Mouse (Mus musculus) myocyte (in vitro differentiated cells): ENCODE results near the gene Prim2. TPM values are rescaled to one million over a fixed set of nuclear protein-coding genes. Genes with fewer than 3 reads are reported as not detected.
A peak's percentile ranks its signal among the peaks of the same experiment; 100 is the strongest.

Experiments
- H3K27me3 ChIP-seq: one replicate; pipeline ENCODE4 v1.6.1; 2011; ENCODE audit not compliant: control insufficient read depth, insufficient read depth, insufficient read length
- H3K36me3 ChIP-seq: one replicate; pipeline ENCODE4 v1.6.1; 2011; ENCODE audit not compliant: control insufficient read depth, insufficient read depth
- H3K4me2 ChIP-seq: one replicate; pipeline ENCODE4 v1.6.1; 2011; ENCODE audit warnings: low read depth, control low read depth
- H3K4me3 ChIP-seq: one replicate; pipeline ENCODE4 v1.5.1; 2011; ENCODE audit warnings: mild to moderate bottlenecking, control low read depth, moderate library complexity
- H3K79me2 ChIP-seq: one replicate; pipeline ENCODE4 v1.6.1; 2011; ENCODE audit not compliant: control insufficient read depth, insufficient read depth
- H3ac ChIP-seq: one replicate; pipeline ENCODE4 v1.6.1; 2011; ENCODE audit not compliant: control insufficient read depth, insufficient read length
- CEBPB ChIP-seq: IDR thresholded peaks from 2 replicates; pipeline ENCODE4 v1.6.1; 2011; ENCODE audit warnings: mild to moderate bottlenecking, moderate library complexity; ENCODE audit not compliant: poor library complexity, insufficient read depth, severe bottlenecking
- E2F4 ChIP-seq: IDR thresholded peaks from one replicate; pipeline ENCODE4 v1.6.1; 2011; ENCODE audit warnings: mild to moderate bottlenecking, control low read depth, moderate library complexity; ENCODE audit not compliant: insufficient read depth
- MAX ChIP-seq: IDR thresholded peaks from one replicate; pipeline ENCODE4 v1.6.1; 2011; ENCODE audit warnings: low read depth, mild to moderate bottlenecking, control low read depth
- MYOD1 ChIP-seq, 3 experiments: IDR thresholded peaks; one replicate each; pipeline ENCODE4 v1.6.1; 2011; ENCODE audit warnings: control low read depth in 2 of 3, low read depth in 2 of 3, mild to moderate bottlenecking in 2 of 3, moderate library complexity in 1 of 3; ENCODE audit not compliant: insufficient read length in 2 of 3, control insufficient read depth in 1 of 3
- MYOG ChIP-seq, 3 experiments: IDR thresholded peaks; one replicate each; pipeline ENCODE4 v1.6.1; 2011; ENCODE audit warnings: control low read depth in 2 of 3, low read depth in 2 of 3, mild to moderate bottlenecking in 2 of 3; ENCODE audit not compliant: insufficient read length in 2 of 3, control insufficient read depth in 1 of 3, insufficient read depth in 1 of 3
- POLR2A ChIP-seq: IDR thresholded peaks from one replicate; pipeline ENCODE4 v1.6.1; 2011; ENCODE audit warnings: low read depth, mild to moderate bottlenecking, control low read depth, moderate library complexity; ENCODE audit not compliant: insufficient read length
- POLR2AphosphoS2 ChIP-seq: IDR thresholded peaks from one replicate; pipeline ENCODE4 v1.6.1; 2011; ENCODE audit warnings: low read depth, control low read depth; ENCODE audit not compliant: insufficient read length
- REST ChIP-seq: IDR thresholded peaks from one replicate; pipeline ENCODE4 v1.6.1; 2011; ENCODE audit warnings: mild to moderate bottlenecking, control low read depth, moderate library complexity; ENCODE audit not compliant: insufficient read depth, insufficient read length
- SRF ChIP-seq: IDR thresholded peaks from one replicate; pipeline ENCODE4 v1.6.1; 2011; ENCODE audit warnings: low read depth; ENCODE audit not compliant: control insufficient read depth, insufficient read length
- TCF12 ChIP-seq: IDR thresholded peaks from one replicate; pipeline ENCODE4 v1.6.1; 2011; ENCODE audit warnings: mild to moderate bottlenecking, control low read depth; ENCODE audit not compliant: poor library complexity, insufficient read depth, severe bottlenecking
- TCF3 ChIP-seq: IDR thresholded peaks from one replicate; pipeline ENCODE4 v1.6.1; 2011; ENCODE audit warnings: low read depth, control low read depth; ENCODE audit not compliant: insufficient read length
- USF1 ChIP-seq: IDR thresholded peaks from one replicate; pipeline ENCODE4 v1.6.1; 2011; ENCODE audit warnings: low read depth, mild to moderate bottlenecking, control low read depth, moderate library complexity
- polyA plus RNA-seq: library from polyadenylated mRNA; unstranded; fragments of >200 nt; fragmentation: generic; extraction: Trizol; gene quantifications from one replicate; pipeline ENCODE4 v1.2.1, GENCODE M21; 2012; ENCODE audit warnings: missing spikeins

The Prim2 gene
- polyA plus RNA-seq, 1 experiment, result 8.2 TPM

- H3K79me2 ChIP-seq, result no peaks in the 10 kb centered on the region
- peak overlapping the region; percentile 28 for H3K4me2 ChIP-seq
- no peaks in the 10 kb centered on the region for H3K36me3 ChIP-seq
- no peak overlapping the region for H3ac ChIP-seq
- H3K27me3 ChIP-seq, result no peaks in the 10 kb centered on the region
- H3K4me3 ChIP-seq, result no peak overlapping the region
- TF ChIP-seq MYOD1 (IDR thresholded peaks at IDR 0.05; ENCODE audit: control insufficient read depth in 1 of 3, insufficient read length in 2 of 3, low read depth in 2 of 3) (peak in 1 of 3 experiments; percentile 62), SRF (no peak)
These were observed 85.6 kb downstream of the Prim2 start for GRCm38 (mm10) chr1:33583817-33584589.

- no peak overlapping the region for H3K4me3 ChIP-seq
- no peaks in the 10 kb centered on the region for H3K36me3 ChIP-seq
- no peak overlapping the region for H3K4me2 ChIP-seq
- no peaks in the 10 kb centered on the region for H3K79me2 ChIP-seq
- H3K27me3 ChIP-seq, result no peaks in the 10 kb centered on the region
- no peak for TF ChIP-seq MAX
- TF ChIP-seq TCF3, result no peak
- no peak for TF ChIP-seq SRF
- no peak for TF ChIP-seq MYOG (IDR thresholded peaks at IDR 0.05; ENCODE audit: control insufficient read depth in 1 of 3, insufficient read depth in 1 of 3, insufficient read length in 2 of 3, low read depth in 2 of 3)
- no peak for TF ChIP-seq POLR2AphosphoS2
- TF ChIP-seq E2F4, result no peak
- no peak for TF ChIP-seq MYOD1 (IDR thresholded peaks at IDR 0.05; ENCODE audit: control insufficient read depth in 1 of 3, insufficient read length in 2 of 3, low read depth in 2 of 3)
- no peak for TF ChIP-seq TCF12
- TF ChIP-seq REST, result no peak
- TF ChIP-seq POLR2A, result no peak
- TF ChIP-seq CEBPB, result no peak
- TF ChIP-seq USF1, result no peak
- H3ac ChIP-seq, result no peak overlapping the region
These were observed 91.0 kb downstream of the Prim2 start for GRCm38 (mm10) chr1:33578593-33578992.

- no peaks in the 10 kb centered on the region for H3K27me3 ChIP-seq
- no peak overlapping the region for H3K4me2 ChIP-seq
- no peak overlapping the region for H3ac ChIP-seq
- H3K36me3 ChIP-seq, result no peaks in the 10 kb centered on the region
- TF ChIP-seq E2F4 (no peak), POLR2A (no peak), MAX (no peak)
- H3K4me3 ChIP-seq, result no peak overlapping the region
- H3K79me2 ChIP-seq, result no peaks in the 10 kb centered on the region
These were observed 95.1 kb downstream of the Prim2 start for GRCm38 (mm10) chr1:33574459-33574858.

- TF ChIP-seq POLR2A (no peak), MYOG (IDR thresholded peaks at IDR 0.05; ENCODE audit: control insufficient read depth in 1 of 3, insufficient read depth in 1 of 3, insufficient read length in 2 of 3, low read depth in 2 of 3) (no peak), E2F4 (no peak), USF1 (no peak), POLR2AphosphoS2 (no peak), MYOD1 (IDR thresholded peaks at IDR 0.05; ENCODE audit: control insufficient read depth in 1 of 3, insufficient read length in 2 of 3, low read depth in 2 of 3) (no peak), SRF (no peak), TCF12 (no peak), MAX (no peak), REST (no peak), TCF3 (no peak), CEBPB (no peak)
- H3K4me3 ChIP-seq, result no peak overlapping the region
These were observed 103.7 kb downstream of the Prim2 start for GRCm38 (mm10) chr1:33565764-33566401.

GRCm38 (mm10) chr1:33564032-33564431 lies 105.6 kb downstream of the Prim2 start:
- Histone ChIP-seq H3K79me2 (no peaks in the 10 kb centered on the region), H3K4me3 (no peak overlapping the region), H3K27me3 (no peaks in the 10 kb centered on the region), H3K4me2 (no peak overlapping the region), H3ac (no peak overlapping the region), H3K36me3 (no peaks in the 10 kb centered on the region)
- no peak for TF ChIP-seq MYOG (IDR thresholded peaks at IDR 0.05; ENCODE audit: control insufficient read depth in 1 of 3, insufficient read depth in 1 of 3, insufficient read length in 2 of 3, low read depth in 2 of 3)
- TF ChIP-seq SRF, result no peak
- no peak for TF ChIP-seq TCF3
- TF ChIP-seq POLR2AphosphoS2, result no peak

More at GRCm38 (mm10) chr1:33565764-33566401, 103.7 kb downstream of the Prim2 start:
- H3K36me3 ChIP-seq, result no peaks in the 10 kb centered on the region
- H3K27me3 ChIP-seq, result no peaks in the 10 kb centered on the region
- H3K4me2 ChIP-seq, result no peak overlapping the region
- H3K79me2 ChIP-seq, result no peaks in the 10 kb centered on the region
- H3ac ChIP-seq, result no peak overlapping the region
